Mouse (Mus musculus): Measurements from ENCODE around the gene Spag7.

GRCm38 (mm10) chr11:70630129-70630528, 39.1 kb downstream of the Spag7 start:
- TF ChIP-seq CTCF (IDR thresholded peaks at IDR 0.05; ENCODE audit: control insufficient read depth, insufficient read depth, insufficient replicate concordance, low read depth, low read length) = no peak
- TF ChIP-seq POLR2A (IDR thresholded peaks at IDR 0.05; ENCODE audit: control insufficient read depth, low read depth, low read length) = no peak
